13 mouse cellular contexts compared by ENCODE assay signal in the genomic region with DNA sequence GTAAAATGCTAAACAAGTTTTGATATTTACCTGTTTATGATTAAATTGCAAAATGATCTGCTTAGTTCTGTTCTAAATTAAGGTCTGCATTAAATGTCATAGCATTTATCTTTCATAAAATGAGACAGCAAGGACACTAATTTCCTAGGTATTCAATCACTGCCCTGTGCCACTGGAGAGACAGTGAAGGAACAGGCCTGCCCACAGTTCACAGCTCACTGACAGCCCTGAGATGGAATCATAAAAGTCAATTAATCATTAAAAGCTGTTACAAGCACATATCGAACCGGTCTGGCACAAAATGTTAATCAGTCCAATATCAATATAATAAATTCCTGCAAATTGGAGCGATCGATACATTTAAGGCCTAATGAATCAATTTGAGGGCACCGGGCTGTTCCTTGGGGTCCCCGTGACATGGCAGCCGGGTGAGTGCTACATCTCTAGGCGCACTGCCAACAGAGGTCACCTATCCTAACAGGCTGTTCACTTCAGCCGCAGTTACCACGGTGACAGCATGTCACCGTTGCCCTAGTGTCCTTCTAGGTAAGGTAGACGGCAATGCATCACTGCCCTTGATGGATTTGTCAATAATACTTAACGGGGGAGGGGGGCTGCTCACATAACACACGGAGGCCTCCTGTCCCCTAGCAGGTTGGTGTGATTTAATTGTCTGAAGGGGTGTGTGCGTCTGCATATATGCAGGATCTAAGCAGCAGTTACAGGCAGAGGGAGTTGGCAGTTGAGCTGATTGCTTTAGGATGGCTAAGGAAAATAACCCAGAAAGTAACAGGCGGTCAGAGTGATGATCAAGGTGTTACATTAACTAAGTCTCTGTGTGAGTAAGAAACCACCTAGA. TPM values are rescaled to one million over a fixed set of nuclear protein-coding genes. Genes with fewer than 3 reads are reported as not detected.
DNase-seq lines count a peak whose midpoint lies in the region; ATAC-seq and TF ChIP-seq lines count a peak whose summit lies in the region.
"Had no signal": no experiment of that assay in that cellular context is flagged by ENCODE, and none has a peak within 500 bp of the region (broad histone marks: within the 10 kb centered on the region; RNA-seq: fewer than 3 reads in every experiment).

No protein-coding gene starts in this region.

- TF ChIP-seq POLR2A in brain, embryonic 14.5 days (IDR thresholded peaks at IDR 0.05; ENCODE audit: borderline replicate concordance, extremely low read depth, insufficient read depth, insufficient read length, poor library complexity, severe bottlenecking) = no peak
- no peak for TF ChIP-seq POLR2A in lung, adult 2 months (IDR thresholded peaks at IDR 0.05; ENCODE audit: borderline replicate concordance, extremely low read depth, low read depth, low read length)

- DNase-seq in brain, embryonic 14.5 days (ENCODE audit: low read depth) = peak; percentile 49
- DNase-seq in kidney, adult 8-10 months = peak; percentile 72 to 74
- no peak for DNase-seq in midbrain, embryonic 11.5 days (ENCODE audit: low spot score, missing footprints)
- DNase-seq in thymus, adult 18-20 months = no peak
- no peak for DNase-seq in lung, adult 2 months
- DNase-seq in heart, adult 9 months (ENCODE audit: low spot score in 2 of 2) = no peak
- DNase-seq: gastrocnemius, adult 2 months; lung, adult 18-20 months; thymus, postnatal 36 days had no signal

- peaks cover 12% of the 10 kb centered on the region for H3K4me1 ChIP-seq in hindbrain, embryonic 12.5 days
- no peaks in the 10 kb centered on the region for H3K4me1 ChIP-seq in midbrain, embryonic 11.5 days (ENCODE audit: control insufficient read depth, insufficient read depth, low read length)
- H3K4me1 ChIP-seq in lung, adult 2 months (ENCODE audit: control insufficient read depth, insufficient read depth, low read length) = no peaks in the 10 kb centered on the region
- H3K4me1 ChIP-seq: heart, embryonic 13.5 days had no signal

- H3K9ac ChIP-seq in hindbrain, embryonic 12.5 days = no peak overlapping the region
- H3K9ac ChIP-seq in midbrain, embryonic 11.5 days (ENCODE audit: low read length) = no peak overlapping the region
- H3K9ac ChIP-seq: heart, embryonic 13.5 days had no signal

- H3K27me3 ChIP-seq in hindbrain, embryonic 12.5 days = no peaks in the 10 kb centered on the region
- H3K27me3 ChIP-seq in midbrain, embryonic 11.5 days (ENCODE audit: control insufficient read depth, insufficient read depth, low read length) = no peaks in the 10 kb centered on the region
- H3K27me3 ChIP-seq: heart, embryonic 13.5 days; megakaryocyte, embryonic 14.5 days had no signal

- TF ChIP-seq CTCF in brain, embryonic 14.5 days (IDR thresholded peaks at IDR 0.05; ENCODE audit: borderline replicate concordance, extremely low read depth, insufficient read depth, insufficient read length) = no peak
- no peak for TF ChIP-seq CTCF in lung, adult 2 months (IDR thresholded peaks at IDR 0.05; ENCODE audit: insufficient read depth, low read length)

- no peak overlapping the region for H3K4me3 ChIP-seq in hindbrain, embryonic 12.5 days
- H3K4me3 ChIP-seq in midbrain, embryonic 11.5 days (ENCODE audit: low read depth, low read length) = no peak overlapping the region
- no peak overlapping the region for H3K4me3 ChIP-seq in lung, adult 2 months (replicated peaks; ENCODE audit: extremely low read depth, low read depth, low read length)
- H3K4me3 ChIP-seq: gastrocnemius, adult 2 months; heart, embryonic 13.5 days; megakaryocyte, embryonic 14.5 days had no signal

- H3K27ac ChIP-seq in hindbrain, embryonic 12.5 days = peak overlapping the region; percentile 5; the same call in 1 of the 2 replicates
- no peak overlapping the region for H3K27ac ChIP-seq in midbrain, embryonic 11.5 days (ENCODE audit: low read depth, low read length)
- H3K27ac ChIP-seq: gastrocnemius, adult 2 months; heart, embryonic 13.5 days had no signal

- H3K4me2 ChIP-seq in hindbrain, embryonic 12.5 days (replicated peaks) = no peak overlapping the region
- H3K4me2 ChIP-seq in midbrain, embryonic 11.5 days = no peak overlapping the region
- H3K4me2 ChIP-seq: heart, embryonic 13.5 days had no signal

- WGBS in hindbrain, embryonic 12.5 days = 58% methylated on average over 16 of the region's 16 CpGs
- 70% methylated on average over 16 of the region's 16 CpGs for WGBS in midbrain, embryonic 11.5 days
- 58% methylated on average over 16 of the region's 16 CpGs for WGBS in lung, adult 2 months

- H3K9me3 ChIP-seq in hindbrain, embryonic 12.5 days (replicated peaks) = no peaks in the 10 kb centered on the region
- H3K9me3 ChIP-seq in midbrain, embryonic 11.5 days (ENCODE audit: control insufficient read depth, low read length) = peaks cover 3% of the 10 kb centered on the region; the same call in 1 of the 2 replicates
- H3K9me3 ChIP-seq: heart, embryonic 13.5 days had no signal

- no peaks in the 10 kb centered on the region for H3K36me3 ChIP-seq in hindbrain, embryonic 12.5 days
- no peaks in the 10 kb centered on the region for H3K36me3 ChIP-seq in midbrain, embryonic 11.5 days (ENCODE audit: control insufficient read depth, insufficient read depth, low read length)
- H3K36me3 ChIP-seq: heart, embryonic 13.5 days had no signal

- peak; percentile 70 for ATAC-seq in hindbrain, embryonic 12.5 days (ENCODE audit: low FRiP score)
- peak; percentile 86; the same call in 1 of the 2 replicates for ATAC-seq in midbrain, embryonic 11.5 days (ENCODE audit: low FRiP score)

RNA-seq across cellular contexts. Expression of a gene that starts 46.0 kb away (rescaled TPM):
- 58.3 and 64.7 TPM in 2 replicates for polyA plus RNA-seq in brain, embryonic 14.5 days (2012; rRNA removed)
- polyA plus RNA-seq in hindbrain, embryonic 12.5 days (2016; fragmentation: Nextera tagmentation; extraction: Ambion mirVana) = 28.8 and 29.2 TPM in 2 replicates
- 26.3 and 27.9 TPM in 2 replicates for polyA plus RNA-seq in midbrain, embryonic 11.5 days (2014; fragmentation: Nextera tagmentation; extraction: Ambion mirVana)
- polyA plus RNA-seq in lung, adult 2 months (2012; rRNA removed) = 0.06 and 0.07 TPM in 2 replicates
- polyA plus RNA-seq: large intestine, adult 2 months had no signal

Comparison
In these comparisons a context has a peak if more than half of its experiments do, and no peak if none do; other contexts are left out.
1. DNase-seq: peak in brain, embryonic 14.5 days (single experiment) and kidney, adult 8-10 months (2 of 2); none in midbrain, embryonic 11.5 days (single experiment), thymus, adult 18-20 months (0 of 2), lung, adult 2 months (single experiment) and heart, adult 9 months (0 of 2).
2. RNA of a gene that starts 46.0 kb away (polyA plus RNA-seq): 58.3 to 64.7 TPM in brain, embryonic 14.5 days, 28.8 to 29.2 TPM in hindbrain, embryonic 12.5 days and 26.3 to 27.9 TPM in midbrain, embryonic 11.5 days; 0.06 to 0.07 TPM in lung, adult 2 months; every median in the first group is over 10 times any median in the second.